Mouse (Mus musculus) CH12.LX (cell line): Measurements from ENCODE around the gene Kcmf1.

Experiments
- E2F4 ChIP-seq: IDR thresholded peaks from 2 replicates; pipeline ENCODE4 v1.6.1; 2011; ENCODE audit warnings: low read depth, low read length, improper control_type of control experiment; ENCODE audit not compliant: insufficient replicate concordance
- MAZ ChIP-seq: IDR thresholded peaks from 2 replicates; pipeline ENCODE4 v1.6.1; 2012; ENCODE audit warnings: low read depth, mild to moderate bottlenecking, inconsistent platforms, low read length, improper control_type of control experiment, moderate library complexity
- ZKSCAN1 ChIP-seq: IDR thresholded peaks from 2 replicates; pipeline ENCODE4 v1.6.1; 2012; ENCODE audit warnings: low read depth, inconsistent platforms, low read length, improper control_type of control experiment, borderline replicate concordance

- TF ChIP-seq MAZ: no peak
- TF ChIP-seq ZKSCAN1: no peak
- no peak for TF ChIP-seq E2F4
These were observed 14.5 kb downstream of the Kcmf1 start for GRCm38 (mm10) chr6:72885268-72885667.
